Mouse (Mus musculus) spleen, adult 2 months (tissue): ENCODE data around the gene Lman2l.

Experiments
- CTCF ChIP-seq: fragments of 200-500 bp; IDR thresholded peaks from 2 replicates; pipeline ENCODE4 v1.5.1; 2011; ENCODE audit warnings: mild to moderate bottlenecking, inconsistent platforms; ENCODE audit not compliant: insufficient read depth, insufficient read length, insufficient replicate concordance; ENCODE audit errors: extremely low read depth
- POLR2A ChIP-seq: fragments of 200-500 bp; IDR thresholded peaks from 2 replicates; pipeline ENCODE4 v1.6.1; 2011; ENCODE audit warnings: low read depth, low read length, inconsistent platforms

DNA sequence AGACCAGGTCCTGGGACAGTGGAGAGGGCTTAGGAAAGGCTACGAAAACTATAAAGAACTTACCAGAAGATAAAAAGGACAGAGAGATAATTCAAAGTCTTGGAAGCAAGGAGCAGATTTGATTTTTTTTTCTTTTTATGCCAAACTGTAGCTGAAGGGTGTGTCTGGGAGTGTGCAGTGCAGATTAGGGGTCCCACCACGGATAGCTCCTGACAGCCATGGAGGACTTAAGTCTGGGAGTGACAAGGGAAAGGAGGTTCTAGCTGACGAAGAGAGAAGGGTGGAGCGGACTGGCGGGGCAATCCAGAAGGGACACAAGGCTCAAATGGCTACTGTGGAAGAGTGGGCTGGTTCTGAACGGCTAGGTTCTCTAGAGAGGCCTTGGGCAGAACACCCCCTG lies 66.2 kb downstream of the Lman2l start:
- TF ChIP-seq CTCF (no peak), POLR2A (no peak)
